Mouse (Mus musculus) stomach, embryonic 14.5 days (tissue): ENCODE measurements at regions not wholly inside any gene's neighbourhood (a gene's known extent, or its start where the extent isn't known, plus 50 kb on each side); places are given as distances from the start of the nearest gene placed in this dataset.

ENCODE experiments used
- ATAC-seq: fragments of 200-750 bp; cut with Nextera tagmentation; 2 replicates; pipeline ENCODE4 v1.8.0; 2017; ENCODE audit warnings: low read depth, moderate TSS enrichment; ENCODE audit not compliant: insufficient number of reproducible peaks, insufficient read depth, low FRiP score
- H3K27ac ChIP-seq: fragments of 300-500 bp; sonication (generic); 2 replicates; pipeline ENCODE4 v1.5.1; 2014; ENCODE audit warnings: mild to moderate bottlenecking, low read length, moderate library complexity, mixed read lengths
- H3K27me3 ChIP-seq: fragments of 300-500 bp; sonication (generic); 2 replicates; pipeline ENCODE4 v1.6.1; 2014; ENCODE audit warnings: low read length, control low read depth, mixed read lengths; ENCODE audit not compliant: control insufficient read depth, insufficient read depth
- H3K36me3 ChIP-seq: fragments of 300-500 bp; sonication (generic); 2 replicates; pipeline ENCODE4 v1.6.1; 2014; ENCODE audit warnings: mild to moderate bottlenecking, control low read depth, low read length, moderate library complexity, mixed read lengths; ENCODE audit not compliant: control insufficient read depth, insufficient read depth
- H3K4me1 ChIP-seq: fragments of 300-500 bp; sonication (generic); 2 replicates; pipeline ENCODE4 v1.6.1; 2014; ENCODE audit warnings: low read length, control low read depth, mixed read lengths; ENCODE audit not compliant: control insufficient read depth, insufficient read depth
- H3K4me2 ChIP-seq: fragments of 300-500 bp; sonication (generic); replicated peaks from 2 replicates; pipeline ENCODE4 v1.6.1; 2014; ENCODE audit warnings: low read depth, low read length, control low read depth
- H3K4me3 ChIP-seq: fragments of 300-500 bp; sonication (generic); 2 replicates; pipeline ENCODE4 v1.5.1; 2014; ENCODE audit warnings: low read depth, low read length, control low read depth
- H3K9ac ChIP-seq: fragments of 300-500 bp; sonication (generic); replicated peaks from 2 replicates; pipeline ENCODE4 v1.6.1; 2014; ENCODE audit warnings: low read depth, mild to moderate bottlenecking, control low read depth, low read length, moderate library complexity, mixed read lengths
- H3K9me3 ChIP-seq: fragments of 300-500 bp; sonication (generic); 2 replicates; pipeline ENCODE4 v1.6.1; 2016; ENCODE audit warnings: low read depth, low read length, control low read depth; ENCODE audit not compliant: control insufficient read depth
- WGBS: fragments of 180-500 bp; shearing (Covaris S2); extraction: QIAGEN DNeasy Blood & Tissue Kit; methylation state at CpG from one replicate; pipeline ENCODE4 v1.1.7; 2014; 5-methylcytosine and 5-hydroxymethylcytosine counted together

DNA sequence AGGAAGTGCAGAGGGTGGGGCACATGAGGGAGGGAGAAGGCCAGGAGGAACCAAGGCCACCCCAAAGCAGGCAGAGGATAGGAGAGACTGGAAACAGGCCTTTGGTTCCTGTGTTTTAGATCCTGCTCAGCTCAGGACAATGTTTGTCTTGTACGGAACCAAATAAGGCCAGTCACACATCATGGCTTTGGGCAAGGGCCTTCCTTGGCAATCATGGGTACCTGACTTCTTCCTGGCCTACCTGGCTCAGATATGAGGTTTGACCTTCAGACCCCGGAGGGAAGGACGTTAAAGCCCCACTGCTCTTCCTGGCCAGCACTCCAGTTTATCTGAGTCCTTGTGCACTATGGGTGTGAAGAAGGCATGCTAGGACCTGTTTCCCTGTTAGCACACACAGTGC is 253.4 kb upstream of the Hs6st1 start:
- H3K36me3 ChIP-seq, result no peaks in the 10 kb centered on the region
- no peaks in the 10 kb centered on the region for H3K4me1 ChIP-seq
- peak; percentile 24; the same call in 1 of the 2 replicates for ATAC-seq
- H3K4me3 ChIP-seq, result no peak overlapping the region
- no peak overlapping the region for H3K27ac ChIP-seq
- H3K4me2 ChIP-seq, result no peak overlapping the region
- H3K9me3 ChIP-seq, result no peaks in the 10 kb centered on the region
- no peaks in the 10 kb centered on the region for H3K27me3 ChIP-seq
- H3K9ac ChIP-seq, result no peak overlapping the region
- WGBS, result 75% methylated on average over 3 of the region's 3 CpGs

GRCm38 (mm10) chr1:35821791-35822190 is 246.4 kb upstream of the Hs6st1 start:
- H3K4me2 ChIP-seq, result no peak overlapping the region
- 89% methylated on average over 6 of the region's 6 CpGs for WGBS
- no peak for ATAC-seq
- no peak overlapping the region for H3K27ac ChIP-seq
- no peaks in the 10 kb centered on the region for H3K36me3 ChIP-seq
- no peak overlapping the region for H3K9ac ChIP-seq
- no peaks in the 10 kb centered on the region for H3K27me3 ChIP-seq
- H3K4me1 ChIP-seq, result no peaks in the 10 kb centered on the region
- no peak overlapping the region for H3K4me3 ChIP-seq
- H3K9me3 ChIP-seq, result no peaks in the 10 kb centered on the region

- H3K36me3 ChIP-seq, result no peaks in the 10 kb centered on the region
- no peak overlapping the region for H3K4me2 ChIP-seq
- 50% methylated on average over 19 of the region's 19 CpGs for WGBS
- no peaks in the 10 kb centered on the region for H3K4me1 ChIP-seq
- ATAC-seq, result no peak
- H3K9ac ChIP-seq, result no peak overlapping the region
- no peak overlapping the region for H3K4me3 ChIP-seq
- H3K9me3 ChIP-seq, result no peaks in the 10 kb centered on the region
- H3K27ac ChIP-seq, result no peak overlapping the region
- H3K27me3 ChIP-seq, result no peaks in the 10 kb centered on the region
Measured at GRCm38 (mm10) chr1:35822376-35823202, 245.6 kb upstream of the Hs6st1 start.

- WGBS, result 87% methylated on average over 4 of the region's 4 CpGs
- no peak overlapping the region for H3K9ac ChIP-seq
- H3K4me2 ChIP-seq, result no peak overlapping the region
- no peak for ATAC-seq
- no peaks in the 10 kb centered on the region for H3K36me3 ChIP-seq
- no peak overlapping the region for H3K27ac ChIP-seq
- H3K27me3 ChIP-seq, result no peaks in the 10 kb centered on the region
- H3K9me3 ChIP-seq, result no peaks in the 10 kb centered on the region
- H3K4me1 ChIP-seq, result no peaks in the 10 kb centered on the region
- H3K4me3 ChIP-seq, result no peak overlapping the region
Measured at GRCm38 (mm10) chr1:35823496-35823895, 244.7 kb upstream of the Hs6st1 start.

DNA sequence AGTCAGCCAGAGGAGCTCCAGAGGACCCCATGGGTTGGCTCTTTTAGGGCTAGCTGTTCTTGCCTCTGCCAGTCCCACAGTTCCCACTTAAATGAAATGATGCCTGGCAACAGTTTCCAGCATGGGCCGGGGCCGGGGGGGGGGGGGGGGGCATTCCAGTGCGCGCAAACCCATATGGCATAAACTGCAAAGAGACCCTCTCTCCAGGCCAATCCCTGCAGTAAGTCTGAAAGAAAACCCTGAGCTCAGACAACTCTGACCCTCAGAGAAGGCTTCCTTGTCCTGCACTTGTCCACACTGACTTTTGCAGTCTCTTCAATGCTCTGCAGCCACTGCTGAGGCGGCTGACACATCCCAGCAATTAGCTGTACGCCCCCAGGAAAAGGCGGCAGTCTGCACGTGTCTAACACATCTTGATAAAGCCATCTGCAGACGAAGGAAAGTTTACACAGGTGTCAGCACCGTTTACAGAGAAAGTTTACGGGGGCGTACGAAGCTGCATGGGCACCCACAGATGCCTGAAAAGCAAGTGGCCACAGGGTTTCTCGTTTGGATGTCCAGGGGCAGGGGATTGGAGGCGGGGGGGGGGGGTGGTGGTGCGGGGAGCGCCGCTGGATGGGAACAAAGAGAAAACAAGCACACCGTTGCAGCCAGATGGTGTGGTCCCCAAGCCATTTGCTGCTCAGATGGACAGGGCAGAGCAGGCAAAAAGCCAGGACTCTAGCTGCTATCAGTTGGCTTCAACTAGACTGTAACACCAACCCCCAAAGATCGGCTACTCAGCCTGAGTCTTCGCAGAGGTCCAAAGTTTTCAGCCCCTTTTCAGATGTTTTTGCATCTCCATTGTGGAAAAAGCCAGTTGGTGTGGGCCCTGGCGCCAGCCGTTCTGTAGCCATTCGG is 244.0 kb upstream of the Hs6st1 start:
- Histone ChIP-seq H3K27me3 (no peaks in the 10 kb centered on the region), H3K4me3 (no peak overlapping the region), H3K4me1 (no peaks in the 10 kb centered on the region), H3K9ac (no peak overlapping the region), H3K36me3 (no peaks in the 10 kb centered on the region), H3K9me3 (no peaks in the 10 kb centered on the region), H3K27ac (no peak overlapping the region), H3K4me2 (no peak overlapping the region)
- 37% methylated on average over 20 of the region's 24 CpGs for WGBS
- no peak for ATAC-seq

- Histone ChIP-seq H3K9me3 (no peaks in the 10 kb centered on the region), H3K36me3 (no peaks in the 10 kb centered on the region), H3K4me3 (no peak overlapping the region), H3K4me2 (no peak overlapping the region), H3K9ac (no peak overlapping the region), H3K27me3 (no peaks in the 10 kb centered on the region), H3K27ac (no peak overlapping the region), H3K4me1 (no peaks in the 10 kb centered on the region)
- peak; percentile 62; the same call in 1 of the 2 replicates for ATAC-seq
- WGBS, result 63% methylated on average over 10 of the region's 10 CpGs
Measured at GRCm38 (mm10) chr1:35825531-35825966, 242.7 kb upstream of the Hs6st1 start.

DNA sequence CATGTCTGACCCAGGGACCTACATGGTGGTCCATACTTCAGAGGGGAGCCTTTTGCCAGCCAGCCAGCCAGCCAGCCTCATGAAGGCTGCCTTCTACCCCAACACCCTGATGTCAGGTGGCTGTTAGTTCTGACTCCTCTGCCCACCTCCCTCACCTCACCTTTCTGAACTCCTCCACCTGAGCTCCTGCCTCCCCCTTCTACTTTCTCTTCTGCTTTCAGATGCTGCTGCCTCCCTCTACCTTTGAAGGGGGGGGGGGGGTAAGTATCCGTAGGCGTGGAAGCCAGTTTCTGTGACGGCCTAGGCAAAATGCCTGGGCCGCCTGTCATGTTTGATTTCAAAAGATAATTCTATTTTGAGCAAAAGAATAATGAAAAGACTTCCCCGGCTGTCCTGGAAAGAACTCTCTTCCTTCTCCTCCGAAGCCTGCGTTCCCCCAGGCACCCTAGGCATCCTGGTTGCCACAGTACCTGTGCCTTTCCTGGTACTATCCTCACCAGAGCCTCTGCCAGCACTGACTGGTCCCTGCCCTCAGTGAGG is 241.6 kb upstream of the Hs6st1 start:
- no peaks in the 10 kb centered on the region for H3K9me3 ChIP-seq
- H3K36me3 ChIP-seq, result no peaks in the 10 kb centered on the region
- ATAC-seq, result no peak
- no peak overlapping the region for H3K4me2 ChIP-seq
- H3K27me3 ChIP-seq, result no peaks in the 10 kb centered on the region
- no peak overlapping the region for H3K9ac ChIP-seq
- WGBS, result 77% methylated on average over 7 of the region's 7 CpGs
- H3K27ac ChIP-seq, result no peak overlapping the region
- no peak overlapping the region for H3K4me3 ChIP-seq
- no peaks in the 10 kb centered on the region for H3K4me1 ChIP-seq

DNA sequence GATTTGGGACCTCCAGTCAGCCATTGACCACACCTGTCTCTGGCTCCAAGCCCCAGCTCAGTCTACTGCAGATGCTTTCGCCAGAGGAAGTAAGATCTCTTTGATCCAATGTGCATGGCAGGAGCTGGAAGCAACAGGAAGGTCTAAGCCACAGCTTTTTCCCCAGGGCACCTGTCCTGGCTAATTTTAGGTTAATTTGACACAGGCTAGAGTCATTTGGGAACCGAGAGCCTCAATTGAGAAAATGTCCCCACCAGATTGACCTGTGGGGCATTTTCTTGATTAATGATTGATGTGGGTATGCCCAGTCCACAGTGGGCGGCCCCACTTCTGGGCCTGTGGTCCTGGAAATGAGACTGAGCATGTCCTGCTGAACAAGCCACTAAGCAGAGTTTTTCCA is 240.7 kb upstream of the Hs6st1 start:
- 75% methylated on average over 3 of the region's 3 CpGs for WGBS
- Histone ChIP-seq H3K4me2 (no peak overlapping the region), H3K4me3 (no peak overlapping the region), H3K27me3 (no peaks in the 10 kb centered on the region), H3K36me3 (no peaks in the 10 kb centered on the region), H3K27ac (no peak overlapping the region), H3K9me3 (no peaks in the 10 kb centered on the region), H3K9ac (no peak overlapping the region), H3K4me1 (no peaks in the 10 kb centered on the region)
- no peak for ATAC-seq
